Mouse (Mus musculus) hindbrain, embryonic 10.5 days (tissue): Measurements from ENCODE around the gene Eif4g2. TPM values are rescaled to one million over a fixed set of nuclear protein-coding genes. Genes with fewer than 3 reads are reported as not detected.
A peak's percentile ranks its signal among the peaks of the same experiment; 100 is the strongest.

Source experiments
- DNase-seq: peaks from one replicate; pipeline ENCODE4 v3.0.0-alpha.2; 2017; ENCODE audit warnings: low spot score
- H3K27ac ChIP-seq: fragments of 300-500 bp; sonication (generic); 2 replicates; pipeline ENCODE4 v1.5.1; 2016; ENCODE audit warnings: mild to moderate bottlenecking, moderate library complexity
- H3K27me3 ChIP-seq: fragments of 300-500 bp; sonication (generic); 2 replicates; pipeline ENCODE4 v1.6.1; 2016; ENCODE audit warnings: mild to moderate bottlenecking; ENCODE audit not compliant: poor library complexity, insufficient read depth, severe bottlenecking
- H3K36me3 ChIP-seq: fragments of 300-500 bp; sonication (generic); 2 replicates; pipeline ENCODE4 v1.6.1; 2016; ENCODE audit warnings: mild to moderate bottlenecking, moderate library complexity
- H3K4me1 ChIP-seq: fragments of 300-500 bp; sonication (generic); replicated peaks from 2 replicates; pipeline ENCODE4 v1.6.1; 2016; ENCODE audit warnings: mild to moderate bottlenecking
- H3K4me3 ChIP-seq: fragments of 300-500 bp; sonication (generic); 2 replicates; pipeline ENCODE4 v1.5.1; 2016; ENCODE audit warnings: mild to moderate bottlenecking, moderate library complexity
- H3K9me3 ChIP-seq: fragments of 300-500 bp; sonication (generic); 2 replicates; pipeline ENCODE4 v1.6.1; 2016; ENCODE audit warnings: mild to moderate bottlenecking, moderate library complexity
- WGBS: fragments of 180-500 bp; shearing (Covaris S2); methylation state at CpG from one replicate; pipeline ENCODE4 v1.1.7; 2016; 5-methylcytosine and 5-hydroxymethylcytosine counted together
- polyA plus RNA-seq: library from polyadenylated mRNA; unstranded; fragments of >200 nt; fragmentation: Nextera tagmentation; extraction: Ambion mirVana; gene quantifications from 2 replicates; pipeline ENCODE4 v1.2.1, GENCODE M21; 2016

The Eif4g2 gene
- polyA plus RNA-seq, result 1,372 and 1,373 TPM in 2 replicates

- DNase-seq, result peak; percentile 99
Observed at GRCm38 (mm10) chr7:111082822-111083732, at the start of gene Eif4g2. TSS of gene Eif4g2 (minus strand) at chr7:111083030.

GRCm38 (mm10) chr7:111132596-111132995 is 49.8 kb upstream of the Eif4g2 start:
- no peak overlapping the region for H3K27ac ChIP-seq
- WGBS, result 58% methylated on average over 2 of the region's 2 CpGs
- H3K36me3 ChIP-seq, result no peaks in the 10 kb centered on the region
- H3K27me3 ChIP-seq, result no peaks in the 10 kb centered on the region
- no peak overlapping the region for H3K4me3 ChIP-seq
- DNase-seq, result no peak
- H3K9me3 ChIP-seq, result no peaks in the 10 kb centered on the region
- H3K4me1 ChIP-seq, result no peaks in the 10 kb centered on the region

More at GRCm38 (mm10) chr7:111082822-111083732, at the start of gene Eif4g2:
- H3K27me3 ChIP-seq, result no peaks in the 10 kb centered on the region
- peak within 1 kb of the TSS; percentile 100 for H3K4me3 ChIP-seq
- no peaks in the 10 kb centered on the region for H3K9me3 ChIP-seq
- WGBS, result under 1% methylated on average over 70 of the region's 70 CpGs
- peak within 1 kb of the TSS; percentile 100 for H3K27ac ChIP-seq
- peaks cover 37% of the 10 kb centered on the region for H3K36me3 ChIP-seq
- H3K4me1 ChIP-seq, result peaks cover 29% of the 10 kb centered on the region

- Histone ChIP-seq H3K4me3 (no peak overlapping the region), H3K27ac (no peak overlapping the region), H3K4me1 (peaks cover 9% of the 10 kb centered on the region), H3K9me3 (no peaks in the 10 kb centered on the region), H3K36me3 (no peaks in the 10 kb centered on the region), H3K27me3 (no peaks in the 10 kb centered on the region)
- no peak for DNase-seq
- 84% methylated on average over 3 of the region's 3 CpGs for WGBS
Observed at GRCm38 (mm10) chr7:111126636-111127395, 44.0 kb upstream of the Eif4g2 start.

GRCm38 (mm10) chr7:111123761-111124546 is 41.1 kb upstream of the Eif4g2 start:
- H3K9me3 ChIP-seq, result no peaks in the 10 kb centered on the region
- WGBS, result 91% methylated on average over 2 of the region's 2 CpGs
- peaks cover 19% of the 10 kb centered on the region for H3K4me1 ChIP-seq
- peaks cover 11% of the 10 kb centered on the region for H3K36me3 ChIP-seq
- H3K4me3 ChIP-seq, result no peak overlapping the region
- H3K27ac ChIP-seq, result no peak overlapping the region
- no peaks in the 10 kb centered on the region for H3K27me3 ChIP-seq
- DNase-seq, result no peak

DNA sequence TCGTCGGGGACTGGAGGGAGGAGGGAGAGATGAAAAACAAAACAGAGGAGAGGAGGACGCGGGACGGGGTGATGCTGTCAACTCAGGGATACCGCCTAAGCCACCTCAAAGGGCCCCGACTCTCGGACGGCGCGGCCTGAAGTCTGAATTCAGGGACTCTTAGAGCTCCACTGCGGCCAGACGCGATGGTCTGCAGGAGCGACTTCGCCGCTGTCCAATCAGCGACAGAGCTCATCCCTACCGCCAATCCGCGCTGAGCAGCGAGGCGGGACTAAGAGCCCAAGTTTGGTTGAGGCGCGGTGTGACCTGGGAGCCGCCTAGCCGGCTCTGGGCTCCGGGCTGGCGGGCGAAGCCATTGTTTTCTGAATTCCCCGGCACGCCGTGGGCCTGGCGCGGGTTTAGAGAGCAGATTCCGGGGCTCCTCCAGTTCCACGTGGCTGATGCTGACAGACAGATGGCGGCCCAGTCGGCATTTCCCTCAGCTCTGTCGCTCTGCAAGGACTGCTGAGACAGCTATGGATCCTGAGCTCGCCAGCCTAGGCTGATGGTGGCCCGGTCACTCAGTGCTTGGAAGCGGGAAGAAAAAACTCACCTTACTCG is 39.8 kb upstream of the Eif4g2 start:
- H3K4me1 ChIP-seq, result peaks cover 19% of the 10 kb centered on the region
- peaks cover 20% of the 10 kb centered on the region for H3K36me3 ChIP-seq
- WGBS, result 1% methylated on average over 44 of the region's 44 CpGs
- peak overlapping the region; percentile 99 for H3K27ac ChIP-seq
- no peaks in the 10 kb centered on the region for H3K27me3 ChIP-seq
- no peaks in the 10 kb centered on the region for H3K9me3 ChIP-seq
- DNase-seq, result peak; percentile 98
- H3K4me3 ChIP-seq, result peak overlapping the region; percentile 73

GRCm38 (mm10) chr7:111122084-111122530 is 39.3 kb upstream of the Eif4g2 start:
- WGBS, result under 1% methylated on average over 34 of the region's 34 CpGs
- Histone ChIP-seq H3K27me3 (no peaks in the 10 kb centered on the region), H3K4me3 (peak overlapping the region; percentile 73), H3K4me1 (peaks cover 19% of the 10 kb centered on the region), H3K36me3 (peaks cover 20% of the 10 kb centered on the region), H3K9me3 (no peaks in the 10 kb centered on the region), H3K27ac (peak overlapping the region; percentile 99)
- no peak for DNase-seq

DNA sequence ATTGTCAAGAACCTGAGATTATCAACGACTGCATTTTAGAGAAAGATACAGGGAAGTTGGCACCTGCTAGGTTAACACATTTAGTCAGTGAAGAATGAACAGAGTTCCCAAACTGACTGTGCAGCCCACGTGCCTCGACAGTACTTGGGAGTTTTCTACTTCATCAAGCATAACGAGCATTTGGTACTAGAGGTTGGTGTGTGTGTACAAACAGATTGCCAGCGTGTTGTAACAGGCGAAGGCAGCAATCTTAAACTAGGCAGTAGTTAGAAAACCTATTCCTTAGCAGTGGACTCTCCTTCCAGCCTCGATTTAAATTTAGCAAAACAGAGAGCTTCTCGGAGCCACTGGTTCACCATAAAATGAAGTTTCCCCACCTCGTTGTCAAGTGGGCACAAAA is 38.7 kb upstream of the Eif4g2 start:
- H3K4me1 ChIP-seq, result peaks cover 19% of the 10 kb centered on the region
- no peak for DNase-seq
- 57% methylated on average over 9 of the region's 9 CpGs for WGBS
- peak overlapping the region; percentile 99 for H3K27ac ChIP-seq
- H3K9me3 ChIP-seq, result no peaks in the 10 kb centered on the region
- H3K4me3 ChIP-seq, result peak overlapping the region; percentile 73
- no peaks in the 10 kb centered on the region for H3K27me3 ChIP-seq
- H3K36me3 ChIP-seq, result peaks cover 20% of the 10 kb centered on the region

- Histone ChIP-seq H3K9me3 (no peaks in the 10 kb centered on the region), H3K4me3 (no peak overlapping the region), H3K36me3 (peaks cover 11% of the 10 kb centered on the region), H3K27me3 (no peaks in the 10 kb centered on the region), H3K4me1 (no peaks in the 10 kb centered on the region), H3K27ac (no peak overlapping the region)
- WGBS, result 81% methylated on average over 2 of the region's 2 CpGs
- DNase-seq, result no peak
Observed at GRCm38 (mm10) chr7:111109561-111109960, 26.7 kb upstream of the Eif4g2 start.

DNA sequence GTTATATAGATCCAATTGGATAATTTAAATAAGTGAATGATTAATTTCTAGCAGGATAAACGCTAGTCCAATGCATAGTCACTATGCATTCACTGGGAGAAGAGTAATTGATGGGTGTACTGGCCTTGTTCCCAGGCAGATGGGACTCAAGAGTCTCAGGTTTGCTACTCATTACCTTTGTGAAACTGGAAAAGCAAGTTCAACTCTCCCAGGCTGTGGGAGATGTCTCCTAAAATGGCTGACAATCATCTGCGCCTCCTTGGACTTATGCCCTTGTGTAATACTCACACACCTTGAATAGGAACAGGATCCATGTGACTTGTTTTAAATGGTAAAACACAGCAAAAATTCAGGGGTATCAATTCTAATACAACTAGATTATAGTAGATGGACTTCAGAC is 26.3 kb upstream of the Eif4g2 start:
- Histone ChIP-seq H3K9me3 (no peaks in the 10 kb centered on the region), H3K36me3 (peaks cover 8% of the 10 kb centered on the region), H3K27me3 (no peaks in the 10 kb centered on the region), H3K4me1 (no peaks in the 10 kb centered on the region), H3K27ac (no peak overlapping the region), H3K4me3 (no peak overlapping the region)
- no peak for DNase-seq
- 91% methylated on average over 2 of the region's 2 CpGs for WGBS

GRCm38 (mm10) chr7:111098196-111098595 is 15.4 kb upstream of the Eif4g2 start:
- Histone ChIP-seq H3K36me3 (no peaks in the 10 kb centered on the region), H3K27me3 (no peaks in the 10 kb centered on the region), H3K27ac (no peak overlapping the region), H3K4me3 (no peak overlapping the region), H3K9me3 (no peaks in the 10 kb centered on the region), H3K4me1 (no peaks in the 10 kb centered on the region)
- no peak for DNase-seq
- 87% methylated on average over 1 of the region's 1 CpGs for WGBS

GRCm38 (mm10) chr7:111095169-111095568 is 12.3 kb upstream of the Eif4g2 start:
- no peaks in the 10 kb centered on the region for H3K36me3 ChIP-seq
- no peak overlapping the region for H3K27ac ChIP-seq
- no peaks in the 10 kb centered on the region for H3K9me3 ChIP-seq
- DNase-seq, result no peak
- no peaks in the 10 kb centered on the region for H3K4me1 ChIP-seq
- no peaks in the 10 kb centered on the region for H3K27me3 ChIP-seq
- WGBS, result 83% methylated on average over 2 of the region's 2 CpGs
- no peak overlapping the region for H3K4me3 ChIP-seq

GRCm38 (mm10) chr7:111085153-111085552 is 2.3 kb upstream of the Eif4g2 start:
- peaks cover 18% of the 10 kb centered on the region for H3K4me1 ChIP-seq
- peaks cover 16% of the 10 kb centered on the region for H3K36me3 ChIP-seq
- H3K9me3 ChIP-seq, result no peaks in the 10 kb centered on the region
- no peak overlapping the region for H3K4me3 ChIP-seq
- no peak for DNase-seq
- H3K27ac ChIP-seq, result no peak overlapping the region
- no peaks in the 10 kb centered on the region for H3K27me3 ChIP-seq
